Mouse (Mus musculus) heart, postnatal 0 days (tissue): ENCODE data around the gene Zfp988.
"Not testable (repeated sequence)": the region's sequence is repeated elsewhere in the genome, so short reads cannot be mapped to it uniquely, and the experiment has no call there.

ENCODE experiments used
- CTCF ChIP-seq: IDR thresholded peaks from 2 replicates; pipeline ENCODE4 v1.5.1; 2016; ENCODE audit warnings: antibody characterized with exemption, control low read depth, low read depth
- EP300 ChIP-seq: IDR thresholded peaks from 2 replicates; pipeline ENCODE4 v1.6.1; 2016; ENCODE audit warnings: antibody characterized with exemption, low read depth

- TF ChIP-seq CTCF, EP300: not testable (repeated sequence)
Measured at GRCm38 (mm10) chr4:147280406-147280805, 25.1 kb upstream of the Zfp988 start.
